ENCODE assay signal across 7 mouse cellular contexts in the genomic region with DNA sequence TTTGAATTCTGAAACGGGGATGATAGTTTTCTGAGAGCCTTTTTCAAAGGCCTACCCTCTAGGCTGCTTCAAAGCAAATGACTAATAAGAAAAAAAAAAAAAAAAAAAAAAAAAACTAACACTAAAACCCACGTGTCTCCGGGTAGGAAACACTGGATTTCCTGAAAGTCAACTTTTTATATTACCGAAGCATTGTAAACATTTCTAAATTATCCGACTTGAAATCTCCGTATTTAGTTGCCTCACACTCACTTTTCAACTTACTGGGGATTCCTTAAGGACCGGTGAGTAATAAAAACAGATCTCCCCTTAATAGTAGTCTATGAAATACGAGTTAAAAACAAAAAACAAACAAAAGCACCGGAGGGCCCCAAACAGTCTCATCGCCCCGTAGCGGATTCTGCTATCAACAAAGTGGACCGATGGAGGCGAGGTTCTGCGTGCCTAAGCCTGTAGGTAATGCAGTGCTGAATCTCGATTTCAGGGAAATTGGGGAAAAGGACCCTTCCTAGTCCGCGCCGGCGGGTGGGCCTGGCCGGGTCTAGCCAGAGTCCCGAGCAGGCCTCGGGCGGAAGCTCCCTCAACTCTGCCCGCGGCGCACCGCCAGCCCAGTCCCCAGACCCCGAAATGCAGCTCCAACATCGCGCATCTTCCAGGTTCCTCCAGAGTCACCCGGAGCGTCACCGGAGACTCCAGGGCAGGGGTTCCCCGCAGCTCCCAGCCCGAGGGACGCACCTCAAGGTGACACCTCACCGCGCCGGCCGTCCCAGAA. TPM values are rescaled to one million over a fixed set of nuclear protein-coding genes. Genes with fewer than 3 reads are reported as not detected.
DNase-seq lines count a peak whose midpoint lies in the region; ATAC-seq and TF ChIP-seq lines count a peak whose summit lies in the region.

No protein-coding gene starts in this region.

- H3K27me3 ChIP-seq in forebrain, embryonic 13.5 days = no peaks in the 10 kb centered on the region
- no peaks in the 10 kb centered on the region for H3K27me3 ChIP-seq in intestine, embryonic 15.5 days (replicated peaks)
- no peaks in the 10 kb centered on the region for H3K27me3 ChIP-seq in stomach, embryonic 14.5 days (ENCODE audit: control insufficient read depth, insufficient read depth, low read length)

- no peaks in the 10 kb centered on the region for H3K9me3 ChIP-seq in forebrain, embryonic 13.5 days (replicated peaks)
- no peaks in the 10 kb centered on the region for H3K9me3 ChIP-seq in intestine, embryonic 15.5 days
- H3K9me3 ChIP-seq in stomach, embryonic 14.5 days (ENCODE audit: control insufficient read depth, low read depth, low read length) = no peaks in the 10 kb centered on the region

- ATAC-seq in forebrain, embryonic 13.5 days = peak; percentile 25; the same call in 1 of the 2 replicates
- ATAC-seq in intestine, embryonic 15.5 days = no peak; the same call in 1 of the 2 replicates
- ATAC-seq in stomach, embryonic 14.5 days (ENCODE audit: insufficient number of reproducible peaks, insufficient read depth, low FRiP score, low read depth) = peak; percentile 19

- TF ChIP-seq POLR2A in bone marrow, adult 2 months (IDR thresholded peaks at IDR 0.05; ENCODE audit: borderline replicate concordance, control insufficient read depth, low read depth, low read length) = no peak

- no peak for TF ChIP-seq CTCF in bone marrow, adult 2 months (IDR thresholded peaks at IDR 0.05; ENCODE audit: control insufficient read depth, insufficient read depth, low read length)

- peak overlapping the region; percentile 98 for H3K27ac ChIP-seq in bone marrow, adult 2 months (ENCODE audit: control insufficient read depth, insufficient read depth, low read depth, low read length, poor library complexity)
- H3K27ac ChIP-seq in forebrain, embryonic 13.5 days = peak overlapping the region; percentile 83
- peak overlapping the region; percentile 97 for H3K27ac ChIP-seq in intestine, embryonic 15.5 days
- H3K27ac ChIP-seq in stomach, embryonic 14.5 days (ENCODE audit: low read length) = peak overlapping the region; percentile 96

- peak overlapping the region; percentile 77 for H3K9ac ChIP-seq in forebrain, embryonic 13.5 days
- peak overlapping the region; percentile 88 for H3K9ac ChIP-seq in intestine, embryonic 15.5 days
- peak overlapping the region; percentile 84 for H3K9ac ChIP-seq in stomach, embryonic 14.5 days (replicated peaks; ENCODE audit: low read depth, low read length)

- H3K4me1 ChIP-seq in bone marrow, adult 2 months (ENCODE audit: control insufficient read depth, insufficient read depth, low read length) = peaks cover 1% of the 10 kb centered on the region; the same call in 1 of the 2 replicates
- H3K4me1 ChIP-seq in forebrain, embryonic 13.5 days = peaks cover 22% of the 10 kb centered on the region
- H3K4me1 ChIP-seq in intestine, embryonic 15.5 days (replicated peaks) = 0 out of 2 replicates have a peak, but pooled peaks cover 6% of the 10 kb centered on the region
- H3K4me1 ChIP-seq in stomach, embryonic 14.5 days (ENCODE audit: control insufficient read depth, insufficient read depth, low read length) = peaks cover 11% of the 10 kb centered on the region; the same call in 1 of the 2 replicates

- H3K4me2 ChIP-seq in forebrain, embryonic 13.5 days = peak overlapping the region; percentile 71
- H3K4me2 ChIP-seq in intestine, embryonic 15.5 days (replicated peaks) = peak overlapping the region; percentile 62
- peak overlapping the region; percentile 81 for H3K4me2 ChIP-seq in stomach, embryonic 14.5 days (replicated peaks; ENCODE audit: low read depth, low read length)

- no peaks in the 10 kb centered on the region for H3K36me3 ChIP-seq in forebrain, embryonic 13.5 days (ENCODE audit: poor library complexity, severe bottlenecking)
- no peaks in the 10 kb centered on the region for H3K36me3 ChIP-seq in intestine, embryonic 15.5 days
- H3K36me3 ChIP-seq in stomach, embryonic 14.5 days (ENCODE audit: control insufficient read depth, insufficient read depth, low read length) = no peaks in the 10 kb centered on the region

- peak overlapping the region; percentile 95 for H3K4me3 ChIP-seq in bone marrow, adult 2 months (replicated peaks; ENCODE audit: control insufficient read depth, low read depth, low read length)
- H3K4me3 ChIP-seq in forebrain, embryonic 13.5 days = peak overlapping the region; percentile 67
- peak overlapping the region; percentile 89 for H3K4me3 ChIP-seq in intestine, embryonic 15.5 days (replicated peaks)
- H3K4me3 ChIP-seq in stomach, embryonic 14.5 days (ENCODE audit: low read depth, low read length) = peak overlapping the region; percentile 77

- WGBS in bone marrow, adult 2 months = under 1% methylated on average over 41 of the region's 41 CpGs
- under 1% methylated on average over 41 of the region's 41 CpGs for WGBS in forebrain, embryonic 13.5 days
- WGBS in intestine, embryonic 15.5 days = under 1% methylated on average over 41 of the region's 41 CpGs
- under 1% methylated on average over 41 of the region's 41 CpGs for WGBS in stomach, embryonic 14.5 days

- DNase-seq in ovary, postnatal 10 days (ENCODE audit: low spot score) = peak; percentile 60
- DNase-seq in ovary, adult 18-20 months (ENCODE audit: low spot score) = no peak
- DNase-seq in lung, postnatal 36 days = peak; percentile 41

RNA-seq across cellular contexts. Expression of gene Adss, which starts 0.7 kb away (rescaled TPM):
- polyA plus RNA-seq in bone marrow, adult 2 months (2011; ENCODE audit: insufficient read depth, insufficient read length, low replicate concordance, missing spikeins) = 17.0 and 39.2 TPM in 2 replicates
- 43.9 and 45.6 TPM in 2 replicates for polyA plus RNA-seq in forebrain, embryonic 13.5 days (2015; fragmentation: Nextera tagmentation; extraction: Ambion mirVana)
- 43.3 and 50.9 TPM in 2 replicates for polyA plus RNA-seq in intestine, embryonic 15.5 days (2015; fragmentation: Nextera tagmentation; extraction: Ambion mirVana)
- polyA plus RNA-seq in stomach, embryonic 14.5 days (2014; fragmentation: Nextera tagmentation; extraction: Ambion mirVana) = 57.7 and 58.4 TPM in 2 replicates
